Mouse (Mus musculus) hindbrain, embryonic 16.5 days (tissue): ENCODE results near the gene Gm49354. TPM values are rescaled to one million over a fixed set of nuclear protein-coding genes. Genes with fewer than 3 reads are reported as not detected.
"Not testable (repeated sequence)": the region's sequence is repeated elsewhere in the genome, so short reads cannot be mapped to it uniquely, and the experiment has no call there.

ENCODE experiments used
- ATAC-seq: fragments of 200-750 bp; cut with Nextera tagmentation; 2 replicates; pipeline ENCODE4 v1.8.0; 2017; ENCODE audit warnings: moderate TSS enrichment, moderate library complexity
- H3K27ac ChIP-seq: fragments of 300-500 bp; sonication (generic); 2 replicates; pipeline ENCODE4 v1.5.1; 2014; ENCODE audit warnings: low read depth, mild to moderate bottlenecking, control low read depth, low read length, moderate library complexity
- H3K27me3 ChIP-seq: fragments of 300-500 bp; sonication (generic); replicated peaks from 2 replicates; pipeline ENCODE4 v1.6.1; 2014; ENCODE audit warnings: low read length; ENCODE audit not compliant: control insufficient read depth, insufficient read depth
- H3K36me3 ChIP-seq: fragments of 300-500 bp; sonication (generic); 2 replicates; pipeline ENCODE4 v1.6.1; 2014; ENCODE audit warnings: mild to moderate bottlenecking, low read length, moderate library complexity, mixed read lengths; ENCODE audit not compliant: control insufficient read depth, insufficient read depth
- H3K4me1 ChIP-seq: fragments of 300-500 bp; sonication (generic); 2 replicates; pipeline ENCODE4 v1.6.1; 2014; ENCODE audit warnings: low read depth, low read length; ENCODE audit not compliant: control insufficient read depth, insufficient read depth
- H3K4me2 ChIP-seq: fragments of 300-500 bp; sonication (generic); 2 replicates; pipeline ENCODE4 v1.6.1; 2014; ENCODE audit warnings: mild to moderate bottlenecking, low read length, control low read depth, moderate library complexity
- H3K4me3 ChIP-seq: fragments of 300-500 bp; sonication (generic); 2 replicates; pipeline ENCODE4 v1.5.1; 2014; ENCODE audit warnings: mild to moderate bottlenecking, low read length, control low read depth, moderate library complexity
- H3K9ac ChIP-seq: fragments of 300-500 bp; sonication (generic); 2 replicates; pipeline ENCODE4 v1.6.1; 2014; ENCODE audit warnings: low read depth, mild to moderate bottlenecking, control low read depth, low read length, moderate library complexity
- H3K9me3 ChIP-seq: fragments of 300-500 bp; sonication (generic); 2 replicates; pipeline ENCODE4 v1.6.1; 2014; ENCODE audit warnings: mild to moderate bottlenecking, low read length, moderate library complexity; ENCODE audit not compliant: control insufficient read depth
- WGBS: fragments of 180-500 bp; shearing (Covaris S2); extraction: QIAGEN DNeasy Blood & Tissue Kit; methylation state at CpG from one replicate; pipeline ENCODE4 v1.1.7; 2014; 5-methylcytosine and 5-hydroxymethylcytosine counted together
- polyA plus RNA-seq: library from polyadenylated mRNA; unstranded; fragments of >200 nt; fragmentation: Nextera tagmentation; extraction: Ambion mirVana; gene quantifications from 2 replicates; pipeline ENCODE4 v1.2.1, GENCODE M21; 2015

The Gm49354 gene
- polyA plus RNA-seq, 1 experiment from 2014 or later = not detected

- H3K4me3 ChIP-seq = no peak overlapping the region
- no peak overlapping the region for H3K27ac ChIP-seq
- peaks cover 52% of the 10 kb centered on the region for H3K36me3 ChIP-seq
- no peak overlapping the region for H3K9ac ChIP-seq
- no peak for ATAC-seq
- no peaks in the 10 kb centered on the region for H3K27me3 ChIP-seq
- H3K4me2 ChIP-seq = no peak overlapping the region
- H3K4me1 ChIP-seq = no peaks in the 10 kb centered on the region
- 91% methylated on average over 2 of the region's 2 CpGs for WGBS
- H3K9me3 ChIP-seq = no peaks in the 10 kb centered on the region
Measured at GRCm38 (mm10) chr13:59800077-59800476, 18.0 kb upstream of the Gm49354 start.

- no peak overlapping the region for H3K9ac ChIP-seq
- WGBS = 92% methylated on average over 1 of the region's 1 CpGs
Measured at GRCm38 (mm10) chr13:59798306-59798705, 16.3 kb upstream of the Gm49354 start.

GRCm38 (mm10) chr13:59796466-59796848, 14.4 kb upstream of the Gm49354 start:
- ATAC-seq = no peak
- no peak overlapping the region for H3K9ac ChIP-seq
- no peak overlapping the region for H3K4me2 ChIP-seq
- no peak overlapping the region for H3K4me3 ChIP-seq
- no peak overlapping the region for H3K27ac ChIP-seq
- H3K9me3 ChIP-seq = no peaks in the 10 kb centered on the region
- H3K27me3 ChIP-seq = no peaks in the 10 kb centered on the region
- WGBS = 94% methylated on average over 9 of the region's 9 CpGs
- H3K4me1 ChIP-seq = no peaks in the 10 kb centered on the region
- peaks cover 62% of the 10 kb centered on the region for H3K36me3 ChIP-seq

More at GRCm38 (mm10) chr13:59798306-59798705, 16.3 kb upstream of the Gm49354 start:
- Histone ChIP-seq H3K9me3 (no peaks in the 10 kb centered on the region), H3K27me3 (no peaks in the 10 kb centered on the region), H3K36me3 (peaks cover 50% of the 10 kb centered on the region), H3K4me2 (no peak overlapping the region), H3K4me3 (no peak overlapping the region), H3K4me1 (no peaks in the 10 kb centered on the region), H3K27ac (no peak overlapping the region)
- ATAC-seq = no peak

GRCm38 (mm10) chr13:59795807-59796465, 13.9 kb upstream of the Gm49354 start:
- no peak for ATAC-seq
- Histone ChIP-seq H3K36me3 (peaks cover 60% of the 10 kb centered on the region), H3K9ac (no peak overlapping the region), H3K9me3 (no peaks in the 10 kb centered on the region), H3K27ac (no peak overlapping the region), H3K4me3 (no peak overlapping the region), H3K4me1 (no peaks in the 10 kb centered on the region), H3K27me3 (no peaks in the 10 kb centered on the region), H3K4me2 (no peak overlapping the region)
- 96% methylated on average over 6 of the region's 6 CpGs for WGBS

- 90% methylated on average over 1 of the region's 1 CpGs for WGBS
- no peak for ATAC-seq
- Histone ChIP-seq H3K4me1 (no peaks in the 10 kb centered on the region), H3K27ac (no peak overlapping the region), H3K27me3 (no peaks in the 10 kb centered on the region), H3K4me3 (no peak overlapping the region), H3K9ac (no peak overlapping the region), H3K36me3 (peaks cover 54% of the 10 kb centered on the region), H3K4me2 (no peak overlapping the region), H3K9me3 (no peaks in the 10 kb centered on the region)
Measured at GRCm38 (mm10) chr13:59794786-59795185, 12.7 kb upstream of the Gm49354 start.

GRCm38 (mm10) chr13:59779744-59780264, 2.2 kb downstream of the Gm49354 start:
- not testable (repeated sequence) for H3K27me3 ChIP-seq, ATAC-seq, H3K27ac ChIP-seq, H3K4me3 ChIP-seq, H3K9ac ChIP-seq, H3K4me2 ChIP-seq, H3K4me1 ChIP-seq, H3K9me3 ChIP-seq
- 91% methylated on average over 1 of the region's 1 CpGs for WGBS
- H3K36me3 ChIP-seq = peaks cover 61% of the 10 kb centered on the region

GRCm38 (mm10) chr13:59779213-59779612, 2.8 kb downstream of the Gm49354 start:
- ATAC-seq = no peak
- no peaks in the 10 kb centered on the region for H3K4me1 ChIP-seq

GRCm38 (mm10) chr13:59775168-59775567, 6.9 kb downstream of the Gm49354 start:
- H3K4me1 ChIP-seq = peaks cover 10% of the 10 kb centered on the region
- H3K4me2 ChIP-seq = no peak overlapping the region
- ATAC-seq = no peak
- H3K9ac ChIP-seq = no peak overlapping the region
- WGBS = 94% methylated on average over 3 of the region's 3 CpGs
- no peaks in the 10 kb centered on the region for H3K9me3 ChIP-seq
- peaks cover 28% of the 10 kb centered on the region for H3K36me3 ChIP-seq
- H3K4me3 ChIP-seq = no peak overlapping the region
- H3K27ac ChIP-seq = no peak overlapping the region
- no peaks in the 10 kb centered on the region for H3K27me3 ChIP-seq

More at GRCm38 (mm10) chr13:59779213-59779612, 2.8 kb downstream of the Gm49354 start:
- peaks cover 56% of the 10 kb centered on the region for H3K36me3 ChIP-seq
- no peak overlapping the region for H3K4me2 ChIP-seq
- H3K9ac ChIP-seq = no peak overlapping the region
- 88% methylated on average over 4 of the region's 4 CpGs for WGBS
- no peak overlapping the region for H3K27ac ChIP-seq
- no peaks in the 10 kb centered on the region for H3K27me3 ChIP-seq
- no peaks in the 10 kb centered on the region for H3K9me3 ChIP-seq
- no peak overlapping the region for H3K4me3 ChIP-seq

- peaks cover 10% of the 10 kb centered on the region for H3K36me3 ChIP-seq
- H3K27ac ChIP-seq = peak overlapping the region; percentile 99
- WGBS = 56% methylated on average over 9 of the region's 9 CpGs
- no peaks in the 10 kb centered on the region for H3K9me3 ChIP-seq
- no peak overlapping the region; the same call in 1 of the 2 replicates for H3K4me2 ChIP-seq
- H3K4me1 ChIP-seq = peaks cover 30% of the 10 kb centered on the region
- peak overlapping the region; percentile 35; the same call in 1 of the 2 replicates for H3K9ac ChIP-seq
- no peak for ATAC-seq
- H3K27me3 ChIP-seq = no peaks in the 10 kb centered on the region
- H3K4me3 ChIP-seq = no peak overlapping the region
Measured at GRCm38 (mm10) chr13:59771257-59771656, 10.8 kb downstream of the Gm49354 start.
